Mouse (Mus musculus) olfactory bulb, adult 2 months (tissue): ENCODE measurements around the gene Lrmda.

Experiments used
- CTCF ChIP-seq: fragments of 200-500 bp; IDR thresholded peaks from 2 replicates; pipeline ENCODE4 v1.5.1; 2012; ENCODE audit warnings: low read depth, mild to moderate bottlenecking, low read length, moderate library complexity; ENCODE audit not compliant: insufficient read depth
- POLR2A ChIP-seq: fragments of 200-500 bp; IDR thresholded peaks from 2 replicates; pipeline ENCODE4 v1.6.1; 2012; ENCODE audit warnings: mild to moderate bottlenecking, low read depth, low read length, moderate library complexity; ENCODE audit not compliant: insufficient read depth

GRCm38 (mm10) chr14:21999588-21999987, 19.9 kb upstream of the Lrmda start:
- TF ChIP-seq CTCF (no peak), POLR2A (no peak)
